Mouse (Mus musculus): ENCODE data around the gene Trank1. TPM values are rescaled to one million over a fixed set of nuclear protein-coding genes. Genes with fewer than 3 reads are reported as not detected.

The Trank1 gene
- total RNA-seq (2018; cell fraction: chromatin; rRNA removed), result under 1 TPM in 4 of 26 experiments, not detected in 22; 0.15 to 0.46 (median 0.18) TPM
- not detected for total RNA-seq (2018; cell fraction: cytosol; rRNA removed)
- under 1 TPM in 1 of 26 experiments, not detected in 25; 0.12 TPM for total RNA-seq (2018; cell fraction: nucleus; rRNA removed)
- not detected in 3 replicates for polyA plus RNA-seq (2018)

DNA sequence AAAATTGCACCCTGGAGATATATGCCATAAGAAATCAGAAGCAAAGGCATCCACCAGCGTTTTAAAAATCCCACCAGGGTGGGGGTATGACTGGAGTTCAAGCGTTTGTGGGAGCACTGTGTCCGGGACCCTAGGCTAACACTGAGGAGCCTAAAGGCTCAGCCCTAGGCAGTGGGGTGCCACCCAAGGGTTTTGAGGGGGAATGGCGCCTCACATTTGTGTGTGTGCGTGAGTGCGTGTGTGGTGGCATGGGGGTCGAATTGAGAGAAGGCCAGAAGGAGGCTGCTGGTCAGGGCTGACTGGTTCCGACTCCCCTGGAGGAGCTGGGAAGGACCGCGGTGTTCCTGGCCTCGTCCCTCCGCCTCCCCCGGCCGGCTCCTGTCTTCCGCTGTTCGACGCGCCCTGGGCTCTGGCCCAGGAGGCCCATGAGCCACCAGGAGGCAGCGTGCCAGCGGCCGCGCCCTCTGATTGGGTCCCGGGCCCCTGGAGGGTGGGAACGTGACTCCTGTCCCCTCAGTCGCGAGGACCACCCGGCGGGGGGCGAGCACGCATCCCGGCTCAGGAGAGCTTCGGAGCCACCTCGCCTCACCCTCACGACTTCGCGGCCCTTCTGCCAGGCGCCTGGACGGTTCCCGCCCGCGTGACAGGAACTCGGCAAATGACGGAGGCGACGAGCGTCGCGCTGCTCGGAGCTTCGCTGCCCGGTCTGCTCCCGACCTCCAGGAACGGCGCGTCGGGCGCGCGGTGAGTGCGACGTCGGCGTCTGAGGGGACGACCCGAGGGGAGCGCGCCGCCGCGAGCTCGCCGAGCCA is at the start of gene Trank1:
Gene Trank1, plus strand, starts transcription at position 709 of the 812 bp plus-strand sequence.
- Histone ChIP-seq H3K36me3 (ENCODE audit: inconsistent target) (no peaks in the 10 kb centered on the region), H3K4me3 (ENCODE audit: inconsistent target) (no peak within 1 kb of the TSS), H3K27ac (no peak within 1 kb of the TSS), H3K79me2 (ENCODE audit: inconsistent target) (no peaks in the 10 kb centered on the region)
- WGBS (ENCODE audit: missing documents), result 24% methylated on average over 72 of the region's 72 CpGs

- H3K27ac ChIP-seq, result no peak overlapping the region
- H3K4me3 ChIP-seq (ENCODE audit: inconsistent target), result no peak overlapping the region
- H3K79me2 ChIP-seq (ENCODE audit: inconsistent target), result peaks cover 15% of the 10 kb centered on the region
- 100% methylated on average over 2 of the region's 2 CpGs for WGBS (ENCODE audit: missing documents)
- peaks cover 20% of the 10 kb centered on the region; the same call in 1 of the 2 replicates for H3K36me3 ChIP-seq (ENCODE audit: inconsistent target)
These were observed 43.5 kb upstream of the Trank1 start for GRCm38 (mm10) chr9:111267998-111268397.

- peak overlapping the region; percentile 44 for H3K27ac ChIP-seq
These were observed 40.9 kb upstream of the Trank1 start for GRCm38 (mm10) chr9:111270606-111271005.

DNA sequence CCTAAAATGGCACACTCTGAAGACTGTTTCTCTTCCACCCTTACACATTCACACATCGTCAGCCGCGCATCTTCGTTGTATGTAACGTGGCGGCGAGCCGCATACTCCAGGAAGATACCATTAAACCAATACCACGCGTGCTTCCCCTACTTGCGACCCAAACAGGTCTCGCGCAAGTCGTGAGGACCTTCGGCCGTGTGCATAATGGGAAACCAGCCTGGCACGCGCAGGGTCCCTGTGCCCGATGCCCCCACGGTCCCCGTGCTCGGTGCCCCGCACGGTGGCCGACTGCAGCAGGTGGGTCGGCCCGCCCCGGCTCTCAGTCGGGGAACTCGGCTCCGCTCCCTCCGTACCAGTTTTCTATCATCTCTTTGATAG is 40.5 kb upstream of the Trank1 start:
- WGBS (ENCODE audit: missing documents), result under 1% methylated on average over 32 of the region's 32 CpGs
- Histone ChIP-seq H3K27ac (peak overlapping the region; percentile 44), H3K4me3 (ENCODE audit: inconsistent target) (peak overlapping the region; percentile 67), H3K79me2 (ENCODE audit: inconsistent target) (peaks cover 46% of the 10 kb centered on the region), H3K36me3 (ENCODE audit: inconsistent target) (0 out of 2 replicates have a peak, but pooled peaks cover 5% of the 10 kb centered on the region)

More at GRCm38 (mm10) chr9:111270606-111271005, 40.9 kb upstream of the Trank1 start:
- Histone ChIP-seq H3K36me3 (ENCODE audit: inconsistent target) (0 out of 2 replicates have a peak, but pooled peaks cover 5% of the 10 kb centered on the region), H3K4me3 (ENCODE audit: inconsistent target) (peak overlapping the region; percentile 67), H3K79me2 (ENCODE audit: inconsistent target) (peaks cover 41% of the 10 kb centered on the region)
- 12% methylated on average over 5 of the region's 5 CpGs for WGBS (ENCODE audit: missing documents)

DNA sequence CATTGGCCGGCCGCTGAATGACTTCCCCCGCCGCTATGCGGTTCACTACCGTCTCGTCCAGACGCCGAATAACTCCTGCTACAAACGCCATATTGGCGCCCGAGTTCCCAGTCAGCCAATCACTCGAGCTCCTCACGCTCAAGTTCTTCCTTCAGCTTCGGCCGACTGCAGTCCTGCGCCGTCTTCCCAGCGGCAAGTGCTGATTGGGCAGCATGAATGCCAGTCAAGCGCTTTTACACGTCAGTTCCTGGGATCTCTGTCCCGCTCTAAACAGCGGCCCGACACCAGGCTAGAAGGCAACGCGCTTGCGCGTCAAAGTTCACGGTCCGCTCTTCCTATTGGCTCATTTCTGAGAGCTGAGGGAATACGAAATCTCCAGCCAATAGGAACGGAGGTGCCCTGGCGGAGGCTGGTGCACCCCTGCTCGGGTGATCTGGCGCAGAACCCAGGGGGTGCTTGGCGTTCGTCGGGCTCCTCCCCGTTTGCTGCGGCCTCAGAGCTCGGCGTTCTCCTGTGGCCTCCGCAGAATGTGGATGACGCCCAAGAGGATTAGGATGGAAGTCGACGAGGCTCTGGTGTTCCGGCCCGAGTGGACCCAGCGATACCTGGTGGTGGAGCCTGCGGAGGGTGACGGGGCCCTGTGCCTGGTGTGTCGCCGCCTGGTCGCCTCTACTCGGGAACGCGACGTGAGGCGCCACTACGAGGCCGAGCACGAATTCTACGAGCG is 39.9 kb upstream of the Trank1 start, which contains the start of the genes Mlh1 and Epm2aip1:
Gene Mlh1, minus strand, starts transcription at position 358 of the 727 bp plus-strand sequence.
Gene Epm2aip1, plus strand, starts transcription at position 496 of the 727 bp plus-strand sequence.
- H3K4me3 ChIP-seq (ENCODE audit: inconsistent target), result peak within 1 kb of the TSS; percentile 76
- WGBS (ENCODE audit: missing documents), result under 1% methylated on average over 64 of the region's 64 CpGs
- no peaks in the 10 kb centered on the region for H3K36me3 ChIP-seq (ENCODE audit: inconsistent target)
- H3K79me2 ChIP-seq (ENCODE audit: inconsistent target), result peaks cover 51% of the 10 kb centered on the region
- H3K27ac ChIP-seq, result peak within 1 kb of the TSS; percentile 73

- WGBS (ENCODE audit: missing documents), result under 1% methylated on average over 17 of the region's 19 CpGs
- Histone ChIP-seq H3K4me3 (ENCODE audit: inconsistent target) (peak overlapping the region; percentile 76), H3K79me2 (ENCODE audit: inconsistent target) (peaks cover 58% of the 10 kb centered on the region), H3K36me3 (ENCODE audit: inconsistent target) (0 out of 2 replicates have a peak, but pooled peaks cover 1% of the 10 kb centered on the region), H3K27ac (peak overlapping the region; percentile 73)
These were observed 39.2 kb upstream of the Trank1 start for GRCm38 (mm10) chr9:111272356-111272755.

- H3K4me3 ChIP-seq (ENCODE audit: inconsistent target), result peak overlapping the region; percentile 76
- 59% methylated on average over 15 of the region's 15 CpGs for WGBS (ENCODE audit: missing documents)
- H3K79me2 ChIP-seq (ENCODE audit: inconsistent target), result peaks cover 58% of the 10 kb centered on the region
- peak overlapping the region; percentile 73; the same call in 1 of the 2 replicates for H3K27ac ChIP-seq
- 0 out of 2 replicates have a peak, but pooled peaks cover 10% of the 10 kb centered on the region for H3K36me3 ChIP-seq (ENCODE audit: inconsistent target)
These were observed 38.3 kb upstream of the Trank1 start for GRCm38 (mm10) chr9:111272996-111273785.

- no peak overlapping the region for H3K27ac ChIP-seq
- peaks cover 58% of the 10 kb centered on the region for H3K79me2 ChIP-seq (ENCODE audit: inconsistent target)
- no peak overlapping the region for H3K4me3 ChIP-seq (ENCODE audit: inconsistent target)
- 88% methylated on average over 1 of the region's 1 CpGs for WGBS (ENCODE audit: missing documents)
- H3K36me3 ChIP-seq (ENCODE audit: inconsistent target), result peaks cover 17% of the 10 kb centered on the region
These were observed 37.6 kb upstream of the Trank1 start for GRCm38 (mm10) chr9:111273958-111274357.

GRCm38 (mm10) chr9:111275156-111275555 is 36.4 kb upstream of the Trank1 start:
- 57% methylated on average over 1 of the region's 1 CpGs for WGBS (ENCODE audit: missing documents)
- Histone ChIP-seq H3K4me3 (ENCODE audit: inconsistent target) (no peak overlapping the region), H3K27ac (no peak overlapping the region), H3K36me3 (ENCODE audit: inconsistent target) (peaks cover 27% of the 10 kb centered on the region), H3K79me2 (ENCODE audit: inconsistent target) (peaks cover 53% of the 10 kb centered on the region)

- Histone ChIP-seq H3K79me2 (ENCODE audit: inconsistent target) (no peaks in the 10 kb centered on the region), H3K4me3 (ENCODE audit: inconsistent target) (no peak overlapping the region), H3K36me3 (ENCODE audit: inconsistent target) (no peaks in the 10 kb centered on the region), H3K27ac (no peak overlapping the region)
- 57% methylated on average over 1 of the region's 3 CpGs for WGBS (ENCODE audit: missing documents)
These were observed 26.5 kb upstream of the Trank1 start for GRCm38 (mm10) chr9:111285061-111285460.

DNA sequence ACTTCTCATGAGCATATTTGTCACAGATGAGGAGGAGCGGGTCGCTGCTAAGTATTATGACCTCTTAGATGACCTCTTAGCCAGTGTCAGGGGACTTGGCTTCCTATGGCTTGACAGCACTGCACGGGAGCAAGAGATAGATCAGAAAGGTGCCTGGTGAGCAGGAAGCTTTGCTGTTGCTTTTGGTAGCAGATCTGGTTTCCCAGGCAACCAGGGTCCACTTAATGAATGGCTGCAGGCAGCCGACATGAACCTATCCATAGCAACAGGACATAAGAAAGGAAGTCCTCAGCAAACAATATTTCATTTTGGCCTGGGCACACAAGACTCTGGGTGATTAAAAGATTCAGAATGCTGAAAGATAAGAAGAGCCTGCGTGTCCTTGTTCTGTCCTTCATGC is 25.9 kb upstream of the Trank1 start:
- Histone ChIP-seq H3K36me3 (ENCODE audit: inconsistent target) (no peaks in the 10 kb centered on the region), H3K4me3 (ENCODE audit: inconsistent target) (no peak overlapping the region), H3K79me2 (ENCODE audit: inconsistent target) (no peaks in the 10 kb centered on the region), H3K27ac (no peak overlapping the region)
- 67% methylated on average over 5 of the region's 5 CpGs for WGBS (ENCODE audit: missing documents)

GRCm38 (mm10) chr9:111286468-111286867 is 25.1 kb upstream of the Trank1 start:
- no peak overlapping the region for H3K27ac ChIP-seq
- 92% methylated on average over 2 of the region's 2 CpGs for WGBS (ENCODE audit: missing documents)
- H3K4me3 ChIP-seq (ENCODE audit: inconsistent target), result no peak overlapping the region
- H3K79me2 ChIP-seq (ENCODE audit: inconsistent target), result no peaks in the 10 kb centered on the region
- no peaks in the 10 kb centered on the region for H3K36me3 ChIP-seq (ENCODE audit: inconsistent target)

- 88% methylated on average over 4 of the region's 4 CpGs for WGBS (ENCODE audit: missing documents)
- no peak overlapping the region for H3K4me3 ChIP-seq (ENCODE audit: inconsistent target)
- no peaks in the 10 kb centered on the region for H3K36me3 ChIP-seq (ENCODE audit: inconsistent target)
- H3K27ac ChIP-seq, result no peak overlapping the region
- H3K79me2 ChIP-seq (ENCODE audit: inconsistent target), result no peaks in the 10 kb centered on the region
These were observed 23.6 kb upstream of the Trank1 start for GRCm38 (mm10) chr9:111287956-111288355.

Data from macrophage (primary cell).